Mouse (Mus musculus) midbrain, embryonic 16.5 days (tissue): ENCODE results near the gene Ror1. TPM values are rescaled to one million over a fixed set of nuclear protein-coding genes. Genes with fewer than 3 reads are reported as not detected.

Experiments used
- ATAC-seq: fragments of 200-750 bp; cut with Nextera tagmentation; 2 replicates; pipeline ENCODE4 v1.8.0; 2017; ENCODE audit warnings: moderate TSS enrichment
- H3K27ac ChIP-seq: fragments of 300-500 bp; sonication (generic); 2 replicates; pipeline ENCODE4 v1.5.1; 2014; ENCODE audit warnings: mild to moderate bottlenecking, low read length, mixed read lengths
- H3K27me3 ChIP-seq: fragments of 300-500 bp; sonication (generic); 2 replicates; pipeline ENCODE4 v1.6.1; 2014; ENCODE audit warnings: low read depth, low read length, mixed read lengths; ENCODE audit not compliant: control insufficient read depth, insufficient read depth
- H3K36me3 ChIP-seq: fragments of 300-500 bp; sonication (generic); 2 replicates; pipeline ENCODE4 v1.6.1; 2014; ENCODE audit warnings: mild to moderate bottlenecking, low read length, moderate library complexity, mixed read lengths; ENCODE audit not compliant: control insufficient read depth, insufficient read depth
- H3K4me1 ChIP-seq: fragments of 300-500 bp; sonication (generic); 2 replicates; pipeline ENCODE4 v1.6.1; 2014; ENCODE audit warnings: mild to moderate bottlenecking, low read length, mixed read lengths; ENCODE audit not compliant: control insufficient read depth, insufficient read depth
- H3K4me2 ChIP-seq: fragments of 300-500 bp; sonication (generic); 2 replicates; pipeline ENCODE4 v1.6.1; 2014; ENCODE audit warnings: mild to moderate bottlenecking, low read length, mixed read lengths
- H3K4me3 ChIP-seq: fragments of 300-500 bp; sonication (generic); 2 replicates; pipeline ENCODE4 v1.5.1; 2014; ENCODE audit warnings: low read depth, mild to moderate bottlenecking, low read length, moderate library complexity, mixed read lengths
- H3K9ac ChIP-seq: fragments of 300-500 bp; sonication (generic); 2 replicates; pipeline ENCODE4 v1.6.1; 2014; ENCODE audit warnings: low read depth, low read length, mixed read lengths
- H3K9me3 ChIP-seq: fragments of 300-500 bp; sonication (generic); replicated peaks from 2 replicates; pipeline ENCODE4 v1.6.1; 2014; ENCODE audit warnings: mild to moderate bottlenecking, low read length, mixed read lengths; ENCODE audit not compliant: control insufficient read depth, poor library complexity, severe bottlenecking
- WGBS: fragments of 180-500 bp; shearing (Covaris S2); extraction: QIAGEN DNeasy Blood & Tissue Kit; methylation state at CpG from one replicate; pipeline ENCODE4 v1.1.7; 2014; 5-methylcytosine and 5-hydroxymethylcytosine counted together
- polyA plus RNA-seq: library from polyadenylated mRNA; unstranded; fragments of >200 nt; fragmentation: Nextera tagmentation; extraction: Ambion mirVana; gene quantifications from 2 replicates; pipeline ENCODE4 v1.2.1, GENCODE M21; 2015

Ror1 gene
- polyA plus RNA-seq, 1 experiment from 2014 or later = 0.84 TPM

GRCm38 (mm10) chr4:100253831-100254230 is 158.2 kb downstream of the Ror1 start:
- H3K4me1 ChIP-seq = no peaks in the 10 kb centered on the region
- no peak for ATAC-seq
- no peak overlapping the region for H3K4me3 ChIP-seq

GRCm38 (mm10) chr4:100258462-100258861 is 162.9 kb downstream of the Ror1 start:
- H3K4me3 ChIP-seq = no peak overlapping the region
- WGBS = 90% methylated on average over 5 of the region's 5 CpGs
- H3K4me2 ChIP-seq = no peak overlapping the region
- H3K4me1 ChIP-seq = no peaks in the 10 kb centered on the region
- no peak overlapping the region for H3K9ac ChIP-seq
- no peaks in the 10 kb centered on the region for H3K36me3 ChIP-seq
- no peak for ATAC-seq
- no peak overlapping the region for H3K27ac ChIP-seq
- no peaks in the 10 kb centered on the region for H3K9me3 ChIP-seq
- no peaks in the 10 kb centered on the region for H3K27me3 ChIP-seq

More at GRCm38 (mm10) chr4:100253831-100254230, 158.2 kb downstream of the Ror1 start:
- Histone ChIP-seq H3K27ac (no peak overlapping the region), H3K9me3 (no peaks in the 10 kb centered on the region), H3K9ac (no peak overlapping the region), H3K27me3 (no peaks in the 10 kb centered on the region), H3K36me3 (no peaks in the 10 kb centered on the region), H3K4me2 (no peak overlapping the region)
- 51% methylated on average over 7 of the region's 7 CpGs for WGBS

DNA sequence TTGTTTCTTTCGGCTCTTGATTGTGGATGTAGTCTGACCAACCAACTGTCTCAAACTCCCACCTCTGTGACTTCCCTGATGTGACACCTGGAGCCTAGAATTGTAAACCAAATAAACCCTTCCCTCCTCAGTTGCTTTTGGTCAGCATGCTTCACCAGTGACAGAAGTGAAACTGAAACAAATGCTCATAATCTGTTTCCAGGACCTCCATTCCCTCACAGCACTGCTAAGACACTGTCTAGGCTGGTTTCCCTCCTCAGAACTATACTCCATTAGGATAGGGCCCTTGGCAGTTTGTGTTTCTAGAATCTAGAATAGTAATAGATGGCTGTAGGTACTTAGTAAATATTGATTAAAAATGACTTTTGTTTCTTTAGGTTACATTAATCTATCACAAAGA is 168.3 kb downstream of the Ror1 start:
- Histone ChIP-seq H3K9ac (no peak overlapping the region), H3K4me1 (no peaks in the 10 kb centered on the region), H3K9me3 (no peaks in the 10 kb centered on the region), H3K27ac (no peak overlapping the region), H3K36me3 (no peaks in the 10 kb centered on the region), H3K4me2 (no peak overlapping the region), H3K4me3 (no peak overlapping the region), H3K27me3 (no peaks in the 10 kb centered on the region)
- WGBS = 93% methylated on average over 1 of the region's 1 CpGs
- ATAC-seq = no peak

GRCm38 (mm10) chr4:100271059-100271735 is 175.6 kb downstream of the Ror1 start:
- H3K27ac ChIP-seq = no peak overlapping the region
- no peak overlapping the region for H3K9ac ChIP-seq
- H3K4me1 ChIP-seq = no peaks in the 10 kb centered on the region
- H3K9me3 ChIP-seq = no peaks in the 10 kb centered on the region
- 85% methylated on average over 10 of the region's 10 CpGs for WGBS
- ATAC-seq = no peak
- no peak overlapping the region for H3K4me2 ChIP-seq
- no peaks in the 10 kb centered on the region for H3K36me3 ChIP-seq
- H3K4me3 ChIP-seq = no peak overlapping the region
- no peaks in the 10 kb centered on the region for H3K27me3 ChIP-seq

DNA sequence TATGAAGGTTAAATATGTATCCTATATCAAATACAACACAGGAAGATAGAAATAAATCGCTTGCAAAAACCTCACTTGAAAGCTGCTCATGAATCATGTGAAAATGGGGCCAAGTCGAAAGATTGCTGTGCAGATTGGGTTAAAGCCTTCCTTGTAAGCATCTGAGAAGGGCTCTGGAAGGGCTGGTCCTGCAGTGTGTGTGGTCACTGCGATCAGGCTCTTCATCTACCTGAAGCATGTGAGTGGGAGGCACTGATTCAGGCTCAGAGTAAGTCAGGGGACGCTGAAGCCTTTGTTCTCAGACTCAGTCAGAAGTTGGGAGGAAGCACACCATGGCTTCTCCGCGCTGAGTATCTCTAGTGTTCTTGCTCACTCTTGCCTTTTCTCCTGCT is 176.1 kb downstream of the Ror1 start:
- Histone ChIP-seq H3K27ac (no peak overlapping the region), H3K4me2 (no peak overlapping the region), H3K36me3 (no peaks in the 10 kb centered on the region), H3K4me3 (no peak overlapping the region), H3K27me3 (no peaks in the 10 kb centered on the region), H3K9me3 (no peaks in the 10 kb centered on the region), H3K9ac (no peak overlapping the region), H3K4me1 (no peaks in the 10 kb centered on the region)
- 62% methylated on average over 6 of the region's 6 CpGs for WGBS
- no peak for ATAC-seq

- Histone ChIP-seq H3K9me3 (no peaks in the 10 kb centered on the region), H3K4me2 (no peak overlapping the region), H3K4me3 (no peak overlapping the region), H3K4me1 (no peaks in the 10 kb centered on the region), H3K27ac (no peak overlapping the region), H3K9ac (no peak overlapping the region), H3K36me3 (no peaks in the 10 kb centered on the region), H3K27me3 (no peaks in the 10 kb centered on the region)
- WGBS = 93% methylated on average over 3 of the region's 3 CpGs
- ATAC-seq = no peak
These were observed 177.8 kb downstream of the Ror1 start for GRCm38 (mm10) chr4:100273356-100273755.

GRCm38 (mm10) chr4:100273807-100274480 is 178.4 kb downstream of the Ror1 start:
- Histone ChIP-seq H3K9ac (no peak overlapping the region), H3K9me3 (no peaks in the 10 kb centered on the region), H3K27me3 (no peaks in the 10 kb centered on the region), H3K4me1 (no peaks in the 10 kb centered on the region), H3K27ac (no peak overlapping the region), H3K4me2 (no peak overlapping the region), H3K4me3 (no peak overlapping the region), H3K36me3 (no peaks in the 10 kb centered on the region)
- WGBS = 95% methylated on average over 4 of the region's 4 CpGs
- no peak for ATAC-seq

DNA sequence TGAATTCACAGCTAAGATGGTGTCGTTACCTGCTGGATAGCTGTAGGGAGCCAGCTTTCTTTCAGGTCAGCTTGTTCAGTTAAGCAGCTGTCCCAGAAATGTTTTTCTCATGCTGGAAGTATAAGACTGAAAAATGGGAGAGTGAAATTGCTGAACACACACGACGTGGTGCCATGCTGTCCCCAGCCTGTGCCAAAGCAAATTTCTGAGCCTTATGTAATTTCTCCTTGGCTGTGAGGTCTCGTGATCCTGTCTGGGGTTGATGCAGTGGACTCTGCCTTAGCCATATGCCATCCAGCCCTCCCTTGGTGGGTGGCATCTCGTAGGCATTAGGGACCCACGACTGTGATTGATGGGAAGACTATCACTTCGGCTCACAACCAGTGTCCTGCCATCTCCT is 180.9 kb downstream of the Ror1 start:
- Histone ChIP-seq H3K4me2 (no peak overlapping the region), H3K9me3 (no peaks in the 10 kb centered on the region), H3K9ac (no peak overlapping the region), H3K36me3 (no peaks in the 10 kb centered on the region), H3K27ac (no peak overlapping the region), H3K27me3 (no peaks in the 10 kb centered on the region), H3K4me3 (no peak overlapping the region), H3K4me1 (no peaks in the 10 kb centered on the region)
- WGBS = 85% methylated on average over 7 of the region's 7 CpGs
- no peak for ATAC-seq

DNA sequence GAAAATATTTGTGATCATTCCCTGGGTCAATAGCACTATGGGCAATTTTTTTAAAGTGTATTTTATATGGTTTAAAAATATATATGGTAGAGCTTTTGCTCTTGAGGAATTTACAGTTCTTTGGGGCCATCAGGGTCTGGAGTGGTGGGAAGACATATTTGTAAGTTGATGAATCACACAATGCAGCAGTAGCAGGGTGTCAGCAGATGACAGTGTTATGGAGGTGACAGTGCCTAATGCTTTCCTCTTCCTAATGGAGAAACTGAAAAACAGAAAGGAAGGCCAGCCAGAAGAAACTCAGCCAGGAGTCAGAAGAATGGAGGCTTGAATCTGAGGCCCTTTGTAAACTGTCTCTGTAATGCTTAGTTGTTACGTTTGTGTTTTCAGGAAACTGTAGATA is 181.4 kb downstream of the Ror1 start:
- no peaks in the 10 kb centered on the region for H3K4me1 ChIP-seq
- WGBS = 86% methylated on average over 1 of the region's 1 CpGs
- no peak overlapping the region for H3K9ac ChIP-seq
- no peak overlapping the region for H3K4me2 ChIP-seq
- no peaks in the 10 kb centered on the region for H3K27me3 ChIP-seq
- no peaks in the 10 kb centered on the region for H3K9me3 ChIP-seq
- H3K4me3 ChIP-seq = no peak overlapping the region
- no peak overlapping the region for H3K27ac ChIP-seq
- no peak for ATAC-seq
- H3K36me3 ChIP-seq = no peaks in the 10 kb centered on the region
